Mouse (Mus musculus): ENCODE results near the gene Gm10842. TPM values are rescaled to one million over a fixed set of nuclear protein-coding genes. Genes with fewer than 3 reads are reported as not detected.
"Not testable (repeated sequence)": the region's sequence is repeated elsewhere in the genome, so short reads cannot be mapped to it uniquely, and the experiment has no call there.

Gene Gm10842
- not detected in 2 replicates for polyA plus RNA-seq (2014; fragmentation: Nextera tagmentation; extraction: Ambion mirVana)

DNA sequence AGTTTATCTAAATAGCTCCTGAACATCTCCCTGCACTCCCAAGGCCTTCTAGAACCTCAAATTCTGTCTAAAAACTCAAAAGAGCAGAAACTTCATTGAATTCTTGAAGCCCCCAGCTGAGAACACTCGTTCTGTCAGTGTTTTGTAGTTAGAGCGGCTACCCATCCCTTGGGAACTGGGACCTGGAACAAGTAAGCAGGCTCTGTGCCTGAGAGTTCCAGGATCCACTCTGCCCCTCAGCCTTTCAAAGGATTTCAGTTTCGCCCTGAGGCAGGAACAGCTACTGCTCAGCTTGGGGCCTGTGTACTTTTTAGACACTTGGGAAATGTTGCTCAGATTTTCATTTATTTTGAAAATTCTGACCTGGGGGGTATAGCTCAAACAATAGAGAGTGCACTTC is at the start of gene Gm10842:
TSS of gene Gm10842 (plus strand) at position 301 of the 400 bp plus-strand sequence.
- H3K4me2 ChIP-seq (ENCODE audit: low read depth, low read length): no peak within 1 kb of the TSS
- H3K9ac ChIP-seq (replicated peaks; ENCODE audit: low read length): no peak within 1 kb of the TSS
- H3K4me1 ChIP-seq (ENCODE audit: control insufficient read depth, insufficient read depth, low read length): no peaks in the 10 kb centered on the region
- no peak within 1 kb of the TSS for H3K4me3 ChIP-seq (ENCODE audit: low read depth, low read length)
- WGBS: 65% methylated on average over 3 of the region's 3 CpGs
- DNase-seq (ENCODE audit: low spot score) (no peak), ATAC-seq (replicated peaks; ENCODE audit: insufficient number of reproducible peaks, low FRiP score, low TSS enrichment, low read depth) (no peak)
- H3K27ac ChIP-seq (replicated peaks; ENCODE audit: low read depth, low read length): no peak within 1 kb of the TSS
- no peaks in the 10 kb centered on the region for H3K36me3 ChIP-seq (replicated peaks; ENCODE audit: control insufficient read depth, insufficient read depth, low read depth, low read length)
- H3K27me3 ChIP-seq (ENCODE audit: control insufficient read depth, insufficient read depth, low read length): no peaks in the 10 kb centered on the region
- H3K9me3 ChIP-seq (replicated peaks; ENCODE audit: control insufficient read depth, low read length): no peaks in the 10 kb centered on the region

GRCm38 (mm10) chr11:105112448-105112847 is 34.2 kb upstream of the Gm10842 start:
- H3K36me3 ChIP-seq (replicated peaks; ENCODE audit: control insufficient read depth, insufficient read depth, low read depth, low read length); H3K27ac ChIP-seq (replicated peaks; ENCODE audit: low read depth, low read length); H3K4me2 ChIP-seq (ENCODE audit: low read depth, low read length); ATAC-seq (replicated peaks; ENCODE audit: insufficient number of reproducible peaks, low FRiP score, low TSS enrichment, low read depth); H3K9me3 ChIP-seq (replicated peaks; ENCODE audit: control insufficient read depth, low read length); H3K9ac ChIP-seq (replicated peaks; ENCODE audit: low read length); H3K4me3 ChIP-seq (ENCODE audit: low read depth, low read length); H3K4me1 ChIP-seq (ENCODE audit: control insufficient read depth, insufficient read depth, low read length); DNase-seq (ENCODE audit: low spot score); H3K27me3 ChIP-seq (ENCODE audit: control insufficient read depth, insufficient read depth, low read length): not testable (repeated sequence)
- WGBS: 82% methylated on average over 20 of the region's 22 CpGs

- no peak overlapping the region for H3K4me2 ChIP-seq (ENCODE audit: low read depth, low read length)
- H3K9me3 ChIP-seq (replicated peaks; ENCODE audit: control insufficient read depth, low read length): no peaks in the 10 kb centered on the region
- H3K4me1 ChIP-seq (ENCODE audit: control insufficient read depth, insufficient read depth, low read length): no peaks in the 10 kb centered on the region
- 88% methylated on average over 7 of the region's 7 CpGs for WGBS
- H3K4me3 ChIP-seq (ENCODE audit: low read depth, low read length): no peak overlapping the region
- DNase-seq (ENCODE audit: low spot score) (no peak), ATAC-seq (replicated peaks; ENCODE audit: insufficient number of reproducible peaks, low FRiP score, low TSS enrichment, low read depth) (no peak)
- H3K9ac ChIP-seq (replicated peaks; ENCODE audit: low read length): no peak overlapping the region
- H3K27me3 ChIP-seq (ENCODE audit: control insufficient read depth, insufficient read depth, low read length): no peaks in the 10 kb centered on the region
- no peaks in the 10 kb centered on the region for H3K36me3 ChIP-seq (replicated peaks; ENCODE audit: control insufficient read depth, insufficient read depth, low read depth, low read length)
- no peak overlapping the region for H3K27ac ChIP-seq (replicated peaks; ENCODE audit: low read depth, low read length)
Observed at GRCm38 (mm10) chr11:105117814-105118213, 28.9 kb upstream of the Gm10842 start.

DNA sequence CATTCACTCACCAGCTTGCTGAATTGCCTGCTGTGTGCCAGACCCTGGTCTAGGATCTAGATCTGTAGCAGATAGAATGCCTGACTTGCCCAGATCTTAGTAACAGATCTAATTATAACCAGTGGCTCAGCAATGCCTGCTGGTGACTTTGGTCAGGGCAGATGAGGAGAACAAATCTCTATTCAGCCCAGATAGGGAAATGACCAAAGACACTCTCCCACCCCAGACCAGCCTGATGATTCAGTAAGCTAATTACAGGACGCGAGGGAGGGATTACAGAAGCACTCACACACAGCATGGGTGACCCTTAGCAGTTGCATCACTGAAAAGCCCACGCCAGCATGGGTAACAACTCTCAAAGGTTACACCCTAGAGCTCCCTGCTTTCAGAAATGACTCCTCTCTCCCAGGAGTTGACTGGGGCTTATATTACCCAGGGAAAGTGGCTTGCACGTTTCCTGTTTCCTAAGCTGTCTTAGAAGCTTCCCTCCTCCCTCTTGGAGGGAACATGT is 26.1 kb upstream of the Gm10842 start:
- ATAC-seq (replicated peaks; ENCODE audit: insufficient number of reproducible peaks, low FRiP score, low TSS enrichment, low read depth) (no peak), DNase-seq (ENCODE audit: low spot score) (no peak)
- H3K4me2 ChIP-seq (ENCODE audit: low read depth, low read length): no peak overlapping the region
- H3K27ac ChIP-seq (replicated peaks; ENCODE audit: low read depth, low read length): no peak overlapping the region
- WGBS: 30% methylated on average over 4 of the region's 4 CpGs
- H3K4me3 ChIP-seq (ENCODE audit: low read depth, low read length): no peak overlapping the region
- H3K4me1 ChIP-seq (ENCODE audit: control insufficient read depth, insufficient read depth, low read length): no peaks in the 10 kb centered on the region
- H3K27me3 ChIP-seq (ENCODE audit: control insufficient read depth, insufficient read depth, low read length): no peaks in the 10 kb centered on the region
- no peaks in the 10 kb centered on the region for H3K36me3 ChIP-seq (replicated peaks; ENCODE audit: control insufficient read depth, insufficient read depth, low read depth, low read length)
- no peaks in the 10 kb centered on the region for H3K9me3 ChIP-seq (replicated peaks; ENCODE audit: control insufficient read depth, low read length)
- no peak overlapping the region for H3K9ac ChIP-seq (replicated peaks; ENCODE audit: low read length)

DNA sequence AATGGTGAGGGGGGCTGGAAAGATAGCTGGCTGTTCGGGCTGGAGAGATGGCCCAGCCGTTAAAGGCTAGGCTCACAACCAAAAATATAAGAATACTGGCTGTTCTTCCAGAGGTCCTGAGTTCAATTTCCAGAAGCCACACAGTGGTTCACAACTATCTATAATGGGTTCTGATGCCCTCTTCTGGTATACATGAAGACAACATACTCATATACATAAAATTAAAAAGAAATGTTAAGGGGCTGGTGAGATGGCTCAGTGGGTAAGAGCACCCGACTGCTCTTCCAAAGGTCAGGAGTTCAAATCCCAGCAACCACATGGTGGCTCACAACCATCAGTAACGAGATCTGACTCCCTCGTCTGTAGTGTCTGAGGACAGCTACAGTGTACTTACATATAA is 24.9 kb upstream of the Gm10842 start:
- not testable (repeated sequence) for H3K9me3 ChIP-seq (replicated peaks; ENCODE audit: control insufficient read depth, low read length); H3K27ac ChIP-seq (replicated peaks; ENCODE audit: low read depth, low read length); H3K36me3 ChIP-seq (replicated peaks; ENCODE audit: control insufficient read depth, insufficient read depth, low read depth, low read length); ATAC-seq (replicated peaks; ENCODE audit: insufficient number of reproducible peaks, low FRiP score, low TSS enrichment, low read depth); H3K9ac ChIP-seq (replicated peaks; ENCODE audit: low read length); H3K4me3 ChIP-seq (ENCODE audit: low read depth, low read length); H3K4me2 ChIP-seq (ENCODE audit: low read depth, low read length); DNase-seq (ENCODE audit: low spot score); H3K27me3 ChIP-seq (ENCODE audit: control insufficient read depth, insufficient read depth, low read length); H3K4me1 ChIP-seq (ENCODE audit: control insufficient read depth, insufficient read depth, low read length)
- WGBS: 71% methylated on average over 5 of the region's 5 CpGs

DNA sequence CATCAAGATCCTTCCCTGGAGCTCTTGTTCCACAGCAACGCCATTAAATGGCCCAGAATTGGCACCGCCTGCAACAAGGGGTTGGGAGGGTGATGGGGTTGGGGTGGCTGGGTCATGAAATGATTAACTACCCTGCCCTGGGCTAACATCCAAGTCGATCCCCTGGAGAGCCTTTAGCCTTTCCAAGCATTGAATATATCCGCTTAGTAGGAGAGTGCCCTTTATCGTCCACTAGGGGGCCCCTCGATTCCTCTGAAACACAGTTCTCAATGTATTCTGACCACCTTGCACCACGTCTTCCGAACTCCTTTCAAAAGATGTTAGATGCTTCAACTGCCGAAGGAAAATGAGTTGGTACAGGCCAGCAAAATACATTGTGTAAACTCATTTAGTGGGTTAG is 22.7 kb upstream of the Gm10842 start:
- Histone ChIP-seq H3K4me1 (ENCODE audit: control insufficient read depth, insufficient read depth, low read length) (no peaks in the 10 kb centered on the region), H3K9me3 (replicated peaks; ENCODE audit: control insufficient read depth, low read length) (no peaks in the 10 kb centered on the region), H3K4me2 (ENCODE audit: low read depth, low read length) (no peak overlapping the region), H3K4me3 (ENCODE audit: low read depth, low read length) (no peak overlapping the region), H3K36me3 (replicated peaks; ENCODE audit: control insufficient read depth, insufficient read depth, low read depth, low read length) (no peaks in the 10 kb centered on the region), H3K27ac (replicated peaks; ENCODE audit: low read depth, low read length) (no peak overlapping the region), H3K27me3 (ENCODE audit: control insufficient read depth, insufficient read depth, low read length) (no peaks in the 10 kb centered on the region), H3K9ac (replicated peaks; ENCODE audit: low read length) (no peak overlapping the region)
- 7% methylated on average over 9 of the region's 9 CpGs for WGBS
- DNase-seq (ENCODE audit: low spot score) (peak; percentile 84), ATAC-seq (replicated peaks; ENCODE audit: insufficient number of reproducible peaks, low FRiP score, low TSS enrichment, low read depth) (0 out of 2 replicates have a peak, but pooled peaks have one; percentile 41)

DNA sequence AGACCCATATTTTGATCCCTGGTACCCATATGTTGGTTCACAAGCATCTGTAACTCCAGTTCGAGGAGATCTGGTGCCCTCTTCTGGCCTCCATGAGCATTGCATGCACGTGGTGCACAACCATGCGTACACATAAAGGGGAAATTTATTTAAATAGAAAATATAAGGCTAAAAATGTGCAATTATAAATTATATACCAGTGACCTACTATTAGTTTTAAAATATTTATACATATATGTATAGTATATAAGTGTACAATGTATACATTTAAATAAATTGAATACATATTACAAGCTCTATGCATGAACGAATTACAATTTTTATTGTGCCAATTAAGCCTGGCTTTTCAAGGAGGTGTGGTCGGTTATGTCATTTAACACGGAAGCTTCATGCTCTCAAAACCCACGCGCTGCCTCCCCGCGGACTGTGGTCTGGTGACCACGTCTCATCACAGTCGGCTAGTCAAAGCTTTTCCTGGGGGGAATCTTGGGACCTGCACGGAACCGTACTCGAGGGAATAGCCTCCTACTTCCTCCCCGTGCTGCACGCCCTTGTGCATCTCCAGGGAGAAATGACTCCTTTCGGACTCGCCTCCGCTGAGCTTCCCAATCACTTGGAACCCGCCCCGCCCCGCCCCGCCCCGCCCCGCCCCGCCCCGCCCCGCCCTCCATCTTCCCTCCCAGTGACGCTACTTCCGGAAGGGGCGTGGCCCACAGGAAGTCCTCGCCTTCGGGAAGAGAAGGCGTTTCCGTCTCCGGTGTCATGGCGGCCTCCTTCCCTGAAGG is 20.8 kb upstream of the Gm10842 start, which contains the start of gene Mettl2:
TSS of gene Mettl2 (plus strand) at position 691 of the 785 bp plus-strand sequence.
- DNase-seq (ENCODE audit: low spot score) (peak; percentile 93), ATAC-seq (replicated peaks; ENCODE audit: insufficient number of reproducible peaks, low FRiP score, low TSS enrichment, low read depth) (peak; percentile 85)
- Histone ChIP-seq H3K27me3 (ENCODE audit: control insufficient read depth, insufficient read depth, low read length) (no peaks in the 10 kb centered on the region), H3K4me2 (ENCODE audit: low read depth, low read length) (peak within 1 kb of the TSS; percentile 79), H3K27ac (replicated peaks; ENCODE audit: low read depth, low read length) (no peak within 1 kb of the TSS), H3K36me3 (replicated peaks; ENCODE audit: control insufficient read depth, insufficient read depth, low read depth, low read length) (no peaks in the 10 kb centered on the region), H3K4me3 (ENCODE audit: low read depth, low read length) (peak within 1 kb of the TSS; percentile 85), H3K9me3 (replicated peaks; ENCODE audit: control insufficient read depth, low read length) (no peaks in the 10 kb centered on the region), H3K9ac (replicated peaks; ENCODE audit: low read length) (peak within 1 kb of the TSS; percentile 65), H3K4me1 (ENCODE audit: control insufficient read depth, insufficient read depth, low read length) (no peaks in the 10 kb centered on the region)
- WGBS: 2% methylated on average over 32 of the region's 38 CpGs

GRCm38 (mm10) chr11:105126520-105127029 is 20.1 kb upstream of the Gm10842 start:
- Histone ChIP-seq H3K4me1 (ENCODE audit: control insufficient read depth, insufficient read depth, low read length) (no peaks in the 10 kb centered on the region), H3K9me3 (replicated peaks; ENCODE audit: control insufficient read depth, low read length) (no peaks in the 10 kb centered on the region), H3K9ac (replicated peaks; ENCODE audit: low read length) (peak overlapping the region; percentile 65), H3K4me2 (ENCODE audit: low read depth, low read length) (peak overlapping the region; percentile 79), H3K27ac (replicated peaks; ENCODE audit: low read depth, low read length) (no peak overlapping the region), H3K27me3 (ENCODE audit: control insufficient read depth, insufficient read depth, low read length) (no peaks in the 10 kb centered on the region), H3K4me3 (ENCODE audit: low read depth, low read length) (peak overlapping the region; percentile 85), H3K36me3 (replicated peaks; ENCODE audit: control insufficient read depth, insufficient read depth, low read depth, low read length) (no peaks in the 10 kb centered on the region)
- WGBS: under 1% methylated on average over 45 of the region's 49 CpGs
- DNase-seq (ENCODE audit: low spot score): no peak
- peak; percentile 24; the same call in 1 of the 2 replicates for ATAC-seq (replicated peaks; ENCODE audit: insufficient number of reproducible peaks, low FRiP score, low TSS enrichment, low read depth)
